Mouse (Mus musculus) cerebellum, adult 9-10 months (tissue): Measurements from ENCODE around the gene Zscan2.
"Not testable (repeated sequence)": the region's sequence is repeated elsewhere in the genome, so short reads cannot be mapped to it uniquely, and the experiment has no call there.

Source experiments
- DNase-seq: peaks from one replicate; pipeline ENCODE4 v3.0.0; 2022

The Zscan2 gene

DNA sequence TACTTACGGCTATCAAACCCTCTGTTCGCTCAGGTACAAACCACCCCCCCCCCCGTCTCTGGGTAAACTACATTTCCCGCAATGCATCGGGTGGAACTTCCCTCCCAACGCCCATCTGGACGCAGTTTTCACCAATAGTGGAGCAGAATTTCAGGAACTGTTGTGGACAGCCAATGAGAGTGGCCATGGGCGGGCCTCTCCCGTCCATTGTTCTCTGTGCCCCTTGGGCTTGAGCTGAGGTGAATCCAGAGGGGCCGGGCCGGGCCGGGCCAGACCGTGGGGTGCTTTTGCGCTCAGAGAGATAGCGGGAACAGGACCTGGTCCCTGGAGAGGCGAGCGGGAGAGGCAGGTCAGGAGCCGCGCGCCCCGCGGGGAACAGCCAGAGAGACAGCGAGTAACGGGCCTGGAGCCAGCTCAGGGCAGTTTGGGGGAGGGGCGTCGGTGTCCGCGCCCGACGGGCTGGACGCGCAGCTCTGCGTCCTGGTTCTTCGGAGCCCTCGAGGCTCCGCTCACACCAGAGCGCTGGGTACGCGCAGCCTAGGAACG lies at the start of gene Zscan2:
Gene Zscan2 (plus strand): TSS at position 192 of the 546 bp plus-strand sequence.
- DNase-seq = peak; percentile 94

GRCm38 (mm10) chr7:80813397-80813796 lies 47.3 kb upstream of the Zscan2 start:
- DNase-seq = no peak

- no peak for DNase-seq
Observed at GRCm38 (mm10) chr7:80816641-80817040, 44.1 kb upstream of the Zscan2 start.

DNA sequence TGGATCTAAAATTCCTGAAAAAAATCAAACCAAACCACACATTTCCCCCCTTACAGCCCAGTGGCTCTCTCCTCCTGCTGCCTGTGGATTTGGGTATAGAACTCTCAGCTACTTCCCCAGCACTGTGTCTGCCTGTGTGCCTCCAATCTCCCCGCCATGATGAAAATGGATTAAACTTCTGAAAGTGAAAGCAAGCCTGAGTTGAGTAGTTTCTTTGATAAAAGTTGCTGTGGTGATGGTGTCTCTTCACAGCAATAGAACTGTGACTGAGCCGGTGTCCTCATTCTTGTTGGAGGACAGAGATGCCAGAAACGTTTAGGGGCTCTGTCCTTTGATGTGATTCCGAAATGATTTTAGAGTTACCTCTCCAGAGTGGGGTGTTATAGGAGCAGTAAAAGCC lies 39.9 kb upstream of the Zscan2 start:
- DNase-seq = no peak

DNA sequence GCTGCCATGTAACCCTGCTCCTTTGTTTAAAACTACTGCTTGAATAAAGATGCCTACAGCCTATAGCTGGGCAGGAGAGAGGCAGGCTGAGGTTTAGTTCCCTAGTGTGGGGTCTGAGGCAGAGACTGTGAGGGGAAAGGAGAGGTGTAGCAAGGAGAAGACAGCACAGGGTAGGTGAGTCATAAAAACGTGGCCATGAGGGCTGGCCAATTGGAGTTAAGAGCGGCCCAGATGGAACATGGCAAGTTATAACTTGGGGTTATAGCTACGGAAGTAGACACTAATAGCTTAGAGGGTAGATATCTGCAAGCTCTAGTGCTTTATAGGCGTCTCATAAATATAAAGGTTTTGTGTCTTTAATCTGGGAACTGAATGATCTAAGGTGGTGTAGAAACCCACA lies 37.5 kb upstream of the Zscan2 start:
- DNase-seq = no peak

DNA sequence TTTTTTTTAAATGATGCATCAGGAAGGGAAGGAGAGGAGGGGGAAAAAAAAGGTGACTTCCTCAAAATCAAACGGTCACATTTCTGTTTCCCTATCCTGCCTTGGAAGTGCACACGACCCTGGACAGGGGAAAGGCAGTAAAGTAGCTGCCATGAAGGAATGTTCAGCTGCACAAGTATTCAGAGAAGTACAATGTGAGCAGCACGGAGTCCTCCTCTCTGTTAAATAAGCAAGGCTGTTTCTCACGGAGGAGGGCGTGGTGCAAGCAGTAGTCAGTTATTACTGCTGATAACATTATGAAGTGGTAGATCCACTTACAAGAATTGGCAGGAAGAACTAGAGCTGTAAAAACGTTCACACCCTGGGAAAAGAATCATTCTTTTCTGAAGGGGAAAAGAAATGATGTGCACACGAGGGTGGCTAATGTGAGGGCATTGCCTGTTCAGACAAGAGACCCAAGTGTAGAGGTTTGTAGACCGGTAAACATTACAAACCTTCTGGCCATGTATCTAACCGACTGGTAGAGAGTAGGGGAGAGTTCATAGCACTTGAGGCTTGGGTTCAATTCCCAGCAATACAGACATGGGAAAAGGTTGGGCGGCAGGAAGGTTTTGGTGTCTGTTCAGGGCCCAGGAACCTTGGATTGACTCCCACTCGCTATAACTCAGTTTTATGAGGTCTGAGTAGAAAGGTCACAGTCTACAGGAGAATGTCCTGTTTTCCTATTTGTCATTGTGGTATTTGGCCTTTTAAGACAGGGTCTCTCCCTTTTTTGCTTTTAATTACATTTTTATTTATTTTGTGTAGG lies 36.6 kb upstream of the Zscan2 start:
- no peak for DNase-seq

- no peak for DNase-seq
Observed at GRCm38 (mm10) chr7:80825843-80826403, 34.8 kb upstream of the Zscan2 start, which contains the start of gene Iqgap1. Iqgap1 (minus strand) TSS chr7:80825974.

DNA sequence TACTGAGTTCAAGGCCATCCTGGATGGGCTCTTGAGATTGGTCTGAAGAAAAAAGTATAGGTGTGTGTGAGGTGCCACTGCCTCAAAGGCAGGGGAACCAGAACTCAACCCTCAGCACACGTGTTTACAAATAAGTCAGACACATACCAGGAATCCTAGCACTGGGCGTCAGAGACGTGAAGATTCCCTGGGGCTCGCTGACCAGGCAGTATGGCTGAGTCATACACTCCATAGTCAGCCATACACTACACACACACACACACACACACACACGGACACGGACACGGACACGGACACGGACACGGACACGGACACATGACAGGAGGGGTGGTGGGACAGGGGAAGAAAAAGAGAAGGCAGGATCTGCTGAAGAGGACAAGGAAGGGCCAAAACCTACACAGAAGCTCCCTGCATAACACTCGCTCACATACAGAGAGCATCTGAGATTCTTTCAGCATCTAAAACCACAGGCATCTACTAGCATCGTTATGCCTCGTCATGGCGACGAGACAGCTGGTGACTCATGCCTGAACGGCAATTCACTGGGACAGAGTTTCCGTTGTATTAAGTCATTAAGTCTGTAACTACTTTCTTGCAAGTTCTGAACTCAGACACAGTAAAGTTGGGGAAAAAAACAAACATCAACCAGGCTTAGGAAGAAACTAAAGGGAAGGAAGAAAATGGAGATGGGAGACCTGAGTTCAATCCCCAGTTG lies 32.4 kb upstream of the Zscan2 start:
- no peak for DNase-seq

GRCm38 (mm10) chr7:80830193-80830803 lies 30.4 kb upstream of the Zscan2 start:
- no peak for DNase-seq

DNA sequence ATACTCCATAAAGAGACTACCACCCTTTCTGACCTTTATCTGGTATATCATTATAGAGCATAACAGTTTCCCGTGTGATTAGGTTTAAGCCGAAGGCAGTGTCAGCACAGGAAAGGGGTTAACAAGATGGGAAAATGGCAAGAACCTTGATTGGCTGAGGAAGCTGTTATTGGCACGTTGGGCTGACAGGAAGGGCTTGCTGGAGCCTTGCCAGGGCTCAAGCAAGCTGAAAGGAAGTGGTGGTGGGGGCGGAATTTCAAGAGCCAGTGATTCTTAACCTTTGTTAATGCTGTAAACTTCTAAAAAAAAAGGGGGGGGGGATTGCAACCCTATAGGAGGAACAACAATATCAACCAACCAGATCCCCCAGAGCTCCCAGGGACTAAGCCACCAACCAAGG lies 28.5 kb upstream of the Zscan2 start:
- DNase-seq = no peak

DNA sequence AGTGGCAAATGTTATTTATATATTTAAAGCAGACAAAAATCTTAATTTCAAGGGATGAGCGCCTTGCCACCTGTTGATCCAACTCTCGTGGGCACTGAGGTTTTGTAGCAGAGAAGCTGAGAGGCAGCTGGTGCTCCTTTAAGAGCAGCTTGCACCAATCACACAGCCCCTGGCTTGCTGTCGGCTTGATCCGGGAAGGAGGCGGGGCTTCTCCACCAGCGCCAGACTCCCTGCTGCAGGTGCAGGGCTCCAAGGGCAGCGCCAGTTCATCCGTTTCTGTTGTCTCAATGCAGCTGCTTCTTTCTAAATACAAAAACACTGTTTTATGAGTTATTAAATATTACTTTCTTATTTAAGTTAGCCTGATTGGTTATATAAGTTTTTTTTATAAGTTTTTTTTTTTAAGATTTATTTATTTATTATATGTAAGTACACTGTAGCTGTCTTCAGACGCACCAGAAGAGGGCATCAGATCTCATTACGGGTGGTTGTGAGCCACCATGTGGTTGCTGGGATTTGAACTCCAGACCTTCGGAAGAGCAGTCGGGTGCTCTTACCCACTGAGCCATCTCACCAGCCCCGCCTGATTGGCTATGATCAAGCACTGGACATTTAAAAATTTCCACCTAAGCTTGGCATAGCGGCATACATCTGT lies 27.6 kb upstream of the Zscan2 start:
- DNase-seq = not testable (repeated sequence)

DNA sequence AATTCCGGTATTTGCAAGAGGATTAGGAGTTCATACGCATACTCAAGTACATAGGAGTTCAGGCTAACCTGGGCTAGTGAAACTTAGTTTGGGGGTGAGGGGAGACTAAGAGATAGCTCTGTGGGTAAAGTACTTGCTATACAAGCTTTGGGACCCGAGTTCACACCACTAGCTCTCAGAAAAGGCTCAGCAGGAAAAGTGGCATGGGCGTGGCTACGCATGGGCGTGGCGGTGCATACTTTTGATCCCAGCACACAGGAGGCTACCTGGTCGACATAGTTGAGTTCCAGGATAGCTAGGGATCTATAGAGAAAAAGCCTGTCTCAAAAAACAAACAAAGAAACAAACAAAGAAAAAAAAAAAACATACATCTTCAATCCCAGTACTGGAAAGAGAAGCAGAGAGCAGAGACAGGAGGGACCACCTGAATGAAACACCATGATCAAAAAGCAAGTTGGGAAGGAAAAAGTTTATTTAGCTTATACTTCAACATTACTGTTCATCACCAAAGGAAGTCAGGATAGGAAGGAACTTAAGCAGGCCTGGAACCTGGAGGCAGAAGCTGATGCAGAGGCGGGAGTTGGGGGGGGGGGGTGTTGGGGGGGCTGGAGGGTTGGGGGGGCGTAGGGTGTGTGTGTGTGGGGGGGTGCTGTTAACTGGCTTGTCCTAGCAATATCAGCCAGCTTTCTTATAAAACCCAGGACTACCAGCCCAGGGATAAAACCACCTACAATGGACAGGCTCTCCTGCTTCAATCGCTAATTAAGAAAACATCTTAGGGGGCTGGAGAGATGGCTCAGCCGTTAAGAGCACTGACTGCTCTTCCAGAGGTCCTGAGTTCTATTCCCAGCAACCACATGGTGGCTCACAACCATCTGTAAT lies 26.8 kb upstream of the Zscan2 start:
- no peak for DNase-seq

- no peak for DNase-seq
Observed at GRCm38 (mm10) chr7:80835984-80836652, 24.6 kb upstream of the Zscan2 start.

DNA sequence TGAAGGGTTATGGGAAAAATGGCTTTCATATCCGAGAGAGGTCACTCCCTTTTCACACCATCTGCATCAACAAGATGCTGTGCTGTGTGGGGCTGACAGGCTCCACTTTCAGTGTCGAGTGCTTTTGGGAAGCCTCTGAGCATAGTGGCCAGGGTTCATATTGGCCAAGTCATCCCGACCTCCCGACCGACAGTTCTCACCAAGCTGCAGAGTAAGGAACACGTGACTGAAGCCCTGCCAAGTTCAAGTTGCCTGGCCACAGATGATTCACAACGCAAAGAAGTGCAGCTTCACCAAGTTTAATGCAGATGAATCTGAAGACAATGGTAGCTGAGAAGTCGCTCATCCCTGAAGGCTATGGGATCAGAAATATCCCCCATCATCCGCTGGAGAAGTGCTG lies 23.0 kb upstream of the Zscan2 start:
- DNase-seq = no peak

DNA sequence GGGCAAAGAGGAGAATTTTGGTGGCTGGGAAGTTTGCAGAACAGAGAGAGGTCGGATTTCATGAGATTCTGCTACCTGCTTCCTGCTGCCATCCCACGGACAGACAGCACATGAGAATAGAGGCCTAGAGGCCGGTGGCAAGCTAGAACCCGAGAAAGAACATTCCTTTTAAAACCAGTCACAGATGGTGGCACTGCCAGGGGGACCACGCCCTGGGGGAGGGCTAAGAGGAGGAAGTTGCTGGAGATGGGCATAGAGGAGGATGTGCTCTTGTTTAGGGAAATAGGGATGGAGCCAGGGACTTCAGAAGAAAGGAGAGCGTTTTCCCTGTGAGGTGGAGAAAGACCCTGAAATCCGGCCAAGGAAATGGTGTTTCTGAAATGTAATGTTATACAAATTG lies 22.5 kb upstream of the Zscan2 start:
- no peak for DNase-seq

- DNase-seq = no peak
Observed at GRCm38 (mm10) chr7:80839755-80840154, 21.0 kb upstream of the Zscan2 start.

DNA sequence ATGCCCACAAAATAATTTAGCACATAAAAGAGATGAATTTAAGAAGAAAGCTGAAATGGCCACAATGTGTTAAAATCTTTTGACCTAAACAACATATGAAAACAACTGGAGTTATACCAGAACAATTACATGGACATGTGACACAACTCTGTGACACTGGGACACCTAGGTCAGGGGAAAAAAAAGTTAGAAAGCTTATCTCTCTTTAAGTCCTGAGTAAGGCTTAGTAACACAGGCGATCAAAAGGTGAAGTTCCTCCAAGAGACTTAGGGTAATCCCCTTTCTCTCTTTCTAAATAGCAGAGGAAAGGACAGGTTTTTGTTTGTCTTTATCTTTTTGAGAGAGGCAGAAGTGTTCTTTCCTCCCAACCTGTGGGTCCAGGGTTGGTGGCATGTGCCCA lies 20.5 kb upstream of the Zscan2 start:
- no peak for DNase-seq

DNA sequence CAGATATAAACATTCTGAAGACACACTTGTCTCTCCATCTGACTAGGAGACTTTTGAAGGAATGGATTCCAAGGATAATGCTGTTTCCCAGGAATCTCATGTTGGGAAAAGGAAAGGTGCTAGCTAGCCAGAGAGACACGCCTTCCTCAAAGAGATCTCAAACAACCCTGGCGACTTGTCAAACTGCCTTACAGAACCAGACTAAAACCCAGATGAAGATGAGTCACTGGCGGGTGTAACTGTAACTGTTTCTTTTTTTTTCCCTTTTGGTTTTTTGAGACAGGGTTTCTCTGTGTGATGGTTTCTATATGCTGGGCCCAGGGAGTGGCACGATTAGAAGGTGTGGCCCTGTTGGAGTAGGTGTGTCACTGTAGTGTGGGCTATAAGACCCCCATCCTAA lies 19.8 kb upstream of the Zscan2 start:
- DNase-seq = no peak

DNA sequence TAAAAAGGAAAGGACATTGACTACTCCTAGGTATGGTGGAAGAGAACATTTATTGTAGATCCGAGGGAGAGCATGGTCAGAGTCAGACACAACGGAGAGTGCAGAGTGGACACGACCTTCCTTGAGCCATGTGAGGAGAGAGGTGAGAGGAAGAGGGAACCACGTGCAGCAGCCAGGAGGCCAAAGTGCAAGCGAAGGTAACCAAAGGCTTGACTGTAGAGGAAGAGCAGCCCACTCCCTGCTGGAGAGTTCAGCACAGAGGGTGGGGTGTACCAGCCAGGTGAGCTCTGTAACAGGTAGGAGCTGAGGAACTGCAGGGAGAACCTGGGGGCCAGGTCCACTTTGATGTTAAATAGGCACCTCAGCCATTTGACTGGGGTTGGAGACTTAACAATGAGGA lies 18.6 kb upstream of the Zscan2 start:
- no peak for DNase-seq

- DNase-seq = no peak
Observed at GRCm38 (mm10) chr7:80843176-80843575, 17.5 kb upstream of the Zscan2 start.
